Mouse (Mus musculus): Measurements from ENCODE around the gene Nrxn1.

- TF ChIP-seq CTCF (IDR thresholded peaks at IDR 0.05; ENCODE audit: insufficient read depth, low read depth, low read length) (no peak), POLR2A (IDR thresholded peaks at IDR 0.05; ENCODE audit: insufficient read depth, low read depth, low read length) (no peak)
Measured at GRCm38 (mm10) chr17:90775397-90775796, 317.5 kb downstream of the Nrxn1 start.
